Comparison of ENCODE assay signal across 13 mouse cellular contexts in the genomic region with DNA sequence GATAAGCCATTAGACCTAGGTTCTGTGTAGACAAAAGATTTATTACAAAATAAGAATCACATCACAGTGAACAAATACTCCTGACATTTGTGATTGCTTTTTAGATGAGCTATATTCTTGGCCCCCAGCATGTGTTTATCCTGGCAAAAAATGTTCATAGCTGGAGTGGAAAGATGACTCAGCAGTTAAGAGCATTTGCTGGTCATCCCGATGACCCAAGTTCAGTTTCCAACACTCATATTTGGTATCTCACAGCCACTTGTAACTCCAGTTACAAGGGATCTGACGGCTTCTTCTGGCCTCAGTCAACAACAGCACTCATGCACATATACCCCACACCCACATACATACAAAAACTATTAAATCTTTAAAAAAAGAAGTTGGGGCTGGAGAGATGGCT.
"Had no signal": no experiment of that assay in that cellular context is flagged by ENCODE, and none has a peak within 500 bp of the region (broad histone marks: within the 10 kb centered on the region; RNA-seq: fewer than 3 reads in every experiment).

No protein-coding gene starts in this region.

- DNase-seq: kidney, postnatal 25 days; lung, adult 18-20 months; lung, postnatal 4 days; retina, postnatal 1 day; right cerebral cortex, postnatal 4 days; thymus, postnatal 4 days had no signal

- H3K27ac ChIP-seq: limb, embryonic 15.5 days; liver, embryonic 14.5 days; midbrain, embryonic 15.5 days; neural tube, embryonic 12.5 days; stomach, embryonic 15.5 days had no signal

- ATAC-seq: midbrain, embryonic 15.5 days had no signal

- H3K9ac ChIP-seq: limb, embryonic 15.5 days; liver, embryonic 14.5 days; midbrain, embryonic 15.5 days; neural tube, embryonic 12.5 days; stomach, embryonic 15.5 days had no signal

- H3K4me1 ChIP-seq: limb, embryonic 15.5 days; midbrain, embryonic 15.5 days; neural tube, embryonic 12.5 days; stomach, embryonic 15.5 days had no signal

- H3K4me3 ChIP-seq: limb, embryonic 15.5 days; megakaryocyte, embryonic 14.5 days; midbrain, embryonic 15.5 days; neural tube, embryonic 12.5 days; stomach, embryonic 15.5 days had no signal

- H3K4me2 ChIP-seq: limb, embryonic 15.5 days; midbrain, embryonic 11.5 days; midbrain, embryonic 15.5 days; neural tube, embryonic 12.5 days; stomach, embryonic 15.5 days had no signal

- H3K27me3 ChIP-seq: limb, embryonic 15.5 days; megakaryocyte, embryonic 14.5 days; midbrain, embryonic 15.5 days; neural tube, embryonic 12.5 days; stomach, embryonic 15.5 days had no signal

- H3K9me3 ChIP-seq: limb, embryonic 15.5 days; megakaryocyte, embryonic 14.5 days; midbrain, embryonic 15.5 days; neural tube, embryonic 12.5 days; stomach, embryonic 15.5 days had no signal
